Mouse (Mus musculus) lung, adult 2 months (tissue): ENCODE measurements around the gene Nox3.

Experiments used
- CTCF ChIP-seq: fragments of 200-500 bp; IDR thresholded peaks from 2 replicates; pipeline ENCODE4 v1.5.1; 2011; ENCODE audit warnings: mild to moderate bottlenecking, low read length, control low read depth; ENCODE audit not compliant: insufficient read depth
- POLR2A ChIP-seq: fragments of 200-500 bp; IDR thresholded peaks from 2 replicates; pipeline ENCODE4 v1.6.1; 2011; ENCODE audit warnings: low read depth, mild to moderate bottlenecking, control low read depth, low read length, borderline replicate concordance; ENCODE audit errors: extremely low read depth

DNA sequence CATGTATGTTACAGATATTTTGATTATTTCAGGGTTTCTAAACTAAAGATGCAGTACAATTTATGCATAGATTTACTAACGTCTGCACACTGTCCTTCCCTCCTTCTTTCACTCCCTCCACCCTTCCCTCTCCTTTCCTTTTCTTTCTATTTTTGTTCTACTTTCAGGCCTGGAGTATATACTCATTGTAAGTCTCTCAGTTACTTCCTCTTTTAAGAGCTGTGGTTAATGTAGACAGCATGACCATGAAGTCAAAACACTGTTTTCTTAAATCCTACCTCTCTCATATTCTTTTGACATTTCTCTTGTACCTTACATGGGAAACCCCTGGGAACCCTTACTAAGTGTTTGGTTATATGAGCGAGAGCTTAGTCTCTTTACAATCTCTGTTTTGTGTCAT is 48.3 kb upstream of the Nox3 start:
- TF ChIP-seq POLR2A (no peak), CTCF (no peak)
